Mouse (Mus musculus): ENCODE results near the gene Zfp740.
A peak's percentile ranks its signal among the peaks of the same experiment; 100 is the strongest.

Zfp740 gene

GRCm38 (mm10) chr15:102230408-102231321, 27.6 kb downstream of the Zfp740 start:
- DNase-seq (ENCODE audit: low spot score): no peak

GRCm38 (mm10) chr15:102231748-102232147, 28.7 kb downstream of the Zfp740 start, which contains the start of gene Itgb7:
TSS of gene Itgb7 (minus strand) at chr15:102231944.
- DNase-seq (ENCODE audit: low spot score): no peak

- DNase-seq (ENCODE audit: low spot score): no peak
These were observed 29.7 kb downstream of the Zfp740 start for GRCm38 (mm10) chr15:102232764-102233163.

- DNase-seq (ENCODE audit: low spot score): no peak
These were observed 30.8 kb downstream of the Zfp740 start for GRCm38 (mm10) chr15:102233896-102234295.

- no peak for DNase-seq (ENCODE audit: low spot score)
These were observed 32.5 kb downstream of the Zfp740 start for GRCm38 (mm10) chr15:102235371-102236027.

GRCm38 (mm10) chr15:102238543-102239259, 35.7 kb downstream of the Zfp740 start:
- no peak for DNase-seq (ENCODE audit: low spot score)

- DNase-seq (ENCODE audit: low spot score): peak; percentile 71
These were observed 36.2 kb downstream of the Zfp740 start for GRCm38 (mm10) chr15:102239260-102239590.

- no peak for DNase-seq (ENCODE audit: low spot score)
These were observed 36.8 kb downstream of the Zfp740 start for GRCm38 (mm10) chr15:102239851-102240250.

- DNase-seq (ENCODE audit: low spot score): no peak
These were observed 37.6 kb downstream of the Zfp740 start for GRCm38 (mm10) chr15:102240607-102241006.

- DNase-seq (ENCODE audit: low spot score): no peak
These were observed 39.6 kb downstream of the Zfp740 start for GRCm38 (mm10) chr15:102242404-102243228.

GRCm38 (mm10) chr15:102243229-102244190, 40.5 kb downstream of the Zfp740 start:
- DNase-seq (ENCODE audit: low spot score): no peak

- DNase-seq (ENCODE audit: low spot score): no peak
These were observed 41.5 kb downstream of the Zfp740 start for GRCm38 (mm10) chr15:102244306-102245191.

- DNase-seq (ENCODE audit: low spot score): no peak
These were observed 42.4 kb downstream of the Zfp740 start for GRCm38 (mm10) chr15:102245461-102245881.

GRCm38 (mm10) chr15:102245891-102246741, 43.1 kb downstream of the Zfp740 start:
- peak; percentile 82 for DNase-seq (ENCODE audit: low spot score)

- peak; percentile 96 for DNase-seq (ENCODE audit: low spot score)
These were observed 43.8 kb downstream of the Zfp740 start for GRCm38 (mm10) chr15:102246866-102247251.

GRCm38 (mm10) chr15:102247252-102248130, 44.4 kb downstream of the Zfp740 start:
- peak; percentile 84 for DNase-seq (ENCODE audit: low spot score)

- no peak for DNase-seq (ENCODE audit: low spot score)
These were observed 45.2 kb downstream of the Zfp740 start for GRCm38 (mm10) chr15:102248131-102248811.
